18 mouse cellular contexts compared by ENCODE assay signal in genomic region chr16:72998677-72999076, GRCm38 (mm10).
A peak's percentile ranks its signal among the peaks of the same experiment; 100 is the strongest.
DNase-seq lines count a peak whose midpoint lies in the region; ATAC-seq and TF ChIP-seq lines count a peak whose summit lies in the region.
"Had no signal": no experiment of that assay in that cellular context is flagged by ENCODE, and none has a peak within 500 bp of the region (broad histone marks: within the 10 kb centered on the region; RNA-seq: fewer than 3 reads in every experiment).

No protein-coding gene starts in this region.

- 0 out of 2 replicates have a peak, but pooled peaks cover 10% of the 10 kb centered on the region for H3K36me3 ChIP-seq in heart, embryonic 14.5 days (ENCODE audit: control insufficient read depth, insufficient read depth, low read length)
- 0 out of 2 replicates have a peak, but pooled peaks cover 8% of the 10 kb centered on the region for H3K36me3 ChIP-seq in heart, embryonic 12.5 days
- peaks cover 25% of the 10 kb centered on the region for H3K36me3 ChIP-seq in embryonic facial prominence, embryonic 14.5 days (ENCODE audit: control insufficient read depth, insufficient read depth, low read length)
- no peaks in the 10 kb centered on the region for H3K36me3 ChIP-seq in thymus, adult 2 months (ENCODE audit: control insufficient read depth, insufficient read depth, low read length)

- H3K4me1 ChIP-seq in heart, embryonic 14.5 days (ENCODE audit: control insufficient read depth in 2 of 2, insufficient read depth in 2 of 2, low read length in 2 of 2) = peaks cover 5 to 13% of the 10 kb centered on the region in 2 experiments
- H3K4me1 ChIP-seq in heart, embryonic 12.5 days (replicated peaks) = peaks cover 12% of the 10 kb centered on the region
- H3K4me1 ChIP-seq in embryonic facial prominence, embryonic 14.5 days (ENCODE audit: control insufficient read depth, insufficient read depth, low read length) = peaks cover 5% of the 10 kb centered on the region
- no peaks in the 10 kb centered on the region for H3K4me1 ChIP-seq in thymus, adult 2 months (replicated peaks; ENCODE audit: control insufficient read depth, insufficient read depth, low read length)

- H3K4me2 ChIP-seq in heart, embryonic 14.5 days (ENCODE audit: low read length) = peak overlapping the region; percentile 38; the same call in 1 of the 2 replicates
- H3K4me2 ChIP-seq in heart, embryonic 12.5 days = no peak overlapping the region
- no peak overlapping the region for H3K4me2 ChIP-seq in embryonic facial prominence, embryonic 14.5 days (ENCODE audit: low read depth, low read length)
- H3K4me2 ChIP-seq: midbrain, embryonic 12.5 days; neural tube, embryonic 13.5 days had no signal

- no peak for ATAC-seq in heart, embryonic 14.5 days (ENCODE audit: insufficient number of reproducible peaks, insufficient read depth, low FRiP score, low read depth)
- ATAC-seq in heart, embryonic 12.5 days (ENCODE audit: insufficient number of reproducible peaks, low FRiP score) = no peak
- peak; percentile 78 for ATAC-seq in embryonic facial prominence, embryonic 14.5 days (ENCODE audit: low read depth)
- ATAC-seq: activated CD4-positive, CD25-positive, alpha-beta regulatory T cell, adult 4 months; forebrain, embryonic 14.5 days; Patski had no signal

- peak; percentile 8 for DNase-seq in kidney, adult 9 months
- no peak for DNase-seq in kidney, postnatal 25 days
- peak; percentile 88 for DNase-seq in embryonic facial prominence, embryonic 14.5 days (ENCODE audit: low spot score)
- DNase-seq in gonadal fat pad, adult 2 months (ENCODE audit: low read depth) = peak; percentile 69
- no peak for DNase-seq in thymus, adult 2 months
- DNase-seq in adrenal gland, adult (ENCODE audit: inconsistent age in 2 of 2, low spot score in 1 of 2) = no peak
- DNase-seq: adrenal gland, postnatal 36 days; cerebellum, adult 2 months; layer of hippocampus, postnatal 36 days; thymus, postnatal 4 days had no signal

- no peaks in the 10 kb centered on the region for H3K9me3 ChIP-seq in heart, embryonic 14.5 days (ENCODE audit: control insufficient read depth, low read length)
- H3K9me3 ChIP-seq in heart, embryonic 12.5 days (replicated peaks) = no peaks in the 10 kb centered on the region
- no peaks in the 10 kb centered on the region for H3K9me3 ChIP-seq in embryonic facial prominence, embryonic 14.5 days (ENCODE audit: control insufficient read depth, low read length)
- H3K9me3 ChIP-seq: midbrain, embryonic 12.5 days; neural tube, embryonic 13.5 days had no signal

- no peak for TF ChIP-seq CTCF in thymus, adult 2 months (IDR thresholded peaks at IDR 0.05; ENCODE audit: borderline replicate concordance, control insufficient read depth, extremely low read depth, insufficient read depth, low read length, poor library complexity)

- 50% methylated on average over 6 of the region's 6 CpGs for WGBS in heart, embryonic 14.5 days
- 58% methylated on average over 6 of the region's 6 CpGs for WGBS in heart, embryonic 12.5 days
- WGBS in embryonic facial prominence, embryonic 14.5 days = 52% methylated on average over 6 of the region's 6 CpGs
- WGBS in thymus, adult 2 months = 89% methylated on average over 6 of the region's 6 CpGs

- H3K27me3 ChIP-seq in heart, embryonic 14.5 days (ENCODE audit: control insufficient read depth, insufficient read depth, low read length) = no peaks in the 10 kb centered on the region
- no peaks in the 10 kb centered on the region for H3K27me3 ChIP-seq in heart, embryonic 12.5 days (replicated peaks)
- H3K27me3 ChIP-seq in embryonic facial prominence, embryonic 14.5 days (replicated peaks; ENCODE audit: control insufficient read depth, insufficient read depth, low read length) = no peaks in the 10 kb centered on the region
- no peaks in the 10 kb centered on the region for H3K27me3 ChIP-seq in thymus, adult 2 months (ENCODE audit: control insufficient read depth, insufficient read depth, low read length)
- H3K27me3 ChIP-seq: neural tube, embryonic 13.5 days had no signal

- no peak overlapping the region for H3K27ac ChIP-seq in heart, embryonic 14.5 days (replicated peaks in 1 of 2; ENCODE audit: control insufficient read depth in 1 of 2, insufficient read depth in 1 of 2, low read depth in 2 of 2, low read length in 2 of 2)
- no peak overlapping the region for H3K27ac ChIP-seq in heart, embryonic 12.5 days (ENCODE audit: poor library complexity, severe bottlenecking)
- H3K27ac ChIP-seq in embryonic facial prominence, embryonic 14.5 days (replicated peaks; ENCODE audit: low read depth, low read length) = 0 out of 2 replicates have a peak overlapping the region, but pooled peaks have one; percentile 15
- no peak overlapping the region for H3K27ac ChIP-seq in thymus, adult 2 months (ENCODE audit: control insufficient read depth, insufficient read depth, low read length)
- H3K27ac ChIP-seq: liver, embryonic 14.5 days; midbrain, embryonic 12.5 days; neural tube, embryonic 13.5 days had no signal

- no peak for TF ChIP-seq POLR2A in thymus, adult 2 months (IDR thresholded peaks at IDR 0.05; ENCODE audit: control insufficient read depth, extremely low read depth, insufficient read depth, low read length, poor library complexity)

- no peak overlapping the region for H3K9ac ChIP-seq in heart, embryonic 14.5 days (ENCODE audit: low read length)
- no peak overlapping the region for H3K9ac ChIP-seq in heart, embryonic 12.5 days
- no peak overlapping the region for H3K9ac ChIP-seq in embryonic facial prominence, embryonic 14.5 days (ENCODE audit: low read depth, low read length)
- H3K9ac ChIP-seq: liver, embryonic 14.5 days; midbrain, embryonic 12.5 days; neural tube, embryonic 13.5 days had no signal

- H3K4me3 ChIP-seq in heart, embryonic 14.5 days (ENCODE audit: control insufficient read depth in 1 of 2, insufficient read depth in 1 of 2, low read depth in 1 of 2, low read length in 2 of 2) = no peak overlapping the region
- no peak overlapping the region for H3K4me3 ChIP-seq in heart, embryonic 12.5 days
- H3K4me3 ChIP-seq in embryonic facial prominence, embryonic 14.5 days (ENCODE audit: low read depth, low read length) = no peak overlapping the region
- no peak overlapping the region for H3K4me3 ChIP-seq in thymus, adult 2 months (ENCODE audit: control insufficient read depth, insufficient read depth, low read length)
- H3K4me3 ChIP-seq: midbrain, embryonic 12.5 days; neural tube, embryonic 13.5 days had no signal

Comparison
In these comparisons a context has a peak if more than half of its experiments do, and no peak if none do; other contexts are left out.
1. DNase-seq: peak in kidney, adult 9 months (single experiment), embryonic facial prominence, embryonic 14.5 days (single experiment) and gonadal fat pad, adult 2 months (single experiment); none in kidney, postnatal 25 days (0 of 2), thymus, adult 2 months (single experiment) and adrenal gland, adult (0 of 2).